Mouse (Mus musculus): ENCODE data around the gene Lmbrd1.
"Not testable (repeated sequence)": the region's sequence is repeated elsewhere in the genome, so short reads cannot be mapped to it uniquely, and the experiment has no call there.

Lmbrd1 gene

DNA sequence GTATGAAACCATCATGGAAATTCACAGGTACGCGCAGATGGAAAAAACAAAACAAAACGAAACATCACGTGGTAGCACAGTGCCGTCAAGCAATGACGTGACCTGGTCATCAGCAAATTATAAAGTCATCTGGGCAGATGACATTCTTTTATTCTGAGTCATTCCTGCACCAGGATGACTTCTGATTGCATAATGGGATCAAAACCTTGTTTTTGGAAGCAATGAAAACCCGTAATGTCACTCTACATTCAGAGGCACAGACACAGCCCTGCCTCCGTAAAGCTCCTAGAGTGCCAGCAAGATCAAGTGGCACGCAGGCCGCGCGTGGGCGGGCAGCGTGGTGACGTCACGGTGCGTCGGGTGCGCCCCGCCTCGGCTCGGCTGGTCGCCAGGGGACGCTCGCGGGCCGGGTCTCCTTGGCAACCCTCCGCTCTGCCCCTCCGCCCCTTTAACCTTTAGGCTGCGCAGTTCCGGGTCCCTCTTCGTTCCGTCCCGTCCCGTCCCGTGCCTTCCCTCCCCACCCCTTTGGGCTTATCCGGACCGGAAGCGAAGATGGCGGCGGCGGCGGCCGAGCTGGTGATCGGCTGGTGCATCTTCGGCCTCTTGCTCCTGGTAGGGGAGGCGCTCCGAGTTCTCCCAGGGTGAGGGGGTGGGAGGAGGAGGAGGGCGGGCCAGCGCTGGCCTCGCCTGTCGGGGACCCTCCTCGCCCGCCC, at the start of gene Lmbrd1:
Gene Lmbrd1, plus strand, starts transcription at position 426 of the 713 bp plus-strand sequence.
- DNase-seq: peak; percentile 98

DNA sequence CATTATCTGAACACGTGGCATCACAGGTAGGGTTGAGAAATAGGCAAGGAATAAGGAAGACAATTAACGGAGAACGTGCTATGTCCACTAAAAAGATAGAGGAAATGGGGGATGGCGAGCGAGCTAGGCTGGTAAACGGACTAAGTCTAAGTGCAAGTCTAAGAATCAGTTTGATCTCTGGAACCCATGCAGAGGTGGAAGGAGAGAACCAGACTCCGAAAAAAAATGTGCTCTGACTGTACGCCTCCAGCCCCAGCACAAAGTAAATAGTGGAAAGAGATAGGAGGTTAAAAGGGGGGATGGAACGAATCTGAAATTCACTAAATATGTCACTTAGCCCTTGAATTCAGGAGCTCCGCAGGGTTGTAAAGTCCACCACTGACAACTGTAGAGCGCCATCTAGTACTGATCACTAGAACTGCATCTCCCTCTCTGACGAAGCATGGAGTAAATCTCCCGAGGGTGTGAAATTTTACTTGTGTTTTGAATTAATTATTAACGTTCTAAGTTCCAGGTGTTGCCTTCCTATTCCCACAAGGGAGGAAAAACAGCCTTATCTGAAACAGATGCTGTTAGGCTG, 44.8 kb upstream of the Lmbrd1 start:
- DNase-seq: no peak

DNA sequence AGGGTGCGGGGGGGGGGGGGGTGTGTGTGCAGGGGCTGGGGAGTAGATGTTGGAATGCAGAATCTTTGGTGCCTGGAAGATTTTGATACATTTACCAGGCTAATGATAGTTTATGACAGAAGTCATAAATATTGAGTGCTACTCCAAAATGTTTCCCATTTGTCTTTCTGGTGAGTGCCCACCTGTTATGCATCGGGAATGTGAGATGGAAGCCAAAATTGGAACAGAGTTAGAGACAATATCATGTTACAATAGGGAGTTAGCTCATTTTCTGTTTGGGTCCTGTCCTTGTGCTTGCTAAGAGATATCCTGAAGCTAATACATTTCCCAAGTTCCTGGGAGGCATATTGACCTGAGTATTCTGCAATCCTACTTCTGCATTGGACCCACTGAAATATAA, 28.3 kb upstream of the Lmbrd1 start:
- DNase-seq: no peak

DNA sequence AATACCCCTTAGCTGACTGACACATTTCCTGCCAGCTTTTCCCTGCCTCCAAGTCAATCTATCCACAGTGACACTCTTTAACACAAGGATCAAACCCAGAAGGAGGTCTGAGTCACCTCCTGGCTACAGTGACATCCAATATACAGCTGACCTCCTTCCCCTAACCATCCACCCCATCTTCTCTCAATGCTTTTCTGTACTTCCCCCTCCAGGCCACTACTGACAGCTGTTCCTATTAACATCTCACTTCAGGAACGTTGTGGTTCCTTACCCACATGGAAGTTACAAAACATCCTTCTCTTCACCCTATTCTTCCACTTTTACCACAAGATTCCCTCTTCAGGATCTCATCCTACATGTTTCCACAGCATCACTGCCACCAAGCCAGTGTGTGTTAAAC, 18.5 kb upstream of the Lmbrd1 start:
- DNase-seq: no peak

DNA sequence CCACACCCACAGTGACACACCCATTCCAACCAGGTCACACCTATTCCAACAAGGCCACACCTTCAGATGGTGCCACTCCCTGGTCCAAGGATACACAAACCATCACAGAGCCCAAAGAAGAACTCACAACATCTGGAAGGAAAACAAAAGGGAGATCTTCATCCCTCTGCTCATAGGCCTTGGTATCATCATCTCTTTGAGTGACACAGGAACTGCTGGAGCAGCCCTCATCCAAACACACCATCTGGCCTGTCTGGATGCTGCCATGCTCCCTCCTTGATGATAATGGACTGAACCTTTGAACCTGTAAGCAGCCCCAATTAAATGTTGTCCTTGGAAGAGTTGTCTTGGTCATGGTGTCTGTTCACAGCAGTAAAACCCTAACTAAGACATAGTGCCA, 17.8 kb upstream of the Lmbrd1 start:
- not testable (repeated sequence) for DNase-seq

DNA sequence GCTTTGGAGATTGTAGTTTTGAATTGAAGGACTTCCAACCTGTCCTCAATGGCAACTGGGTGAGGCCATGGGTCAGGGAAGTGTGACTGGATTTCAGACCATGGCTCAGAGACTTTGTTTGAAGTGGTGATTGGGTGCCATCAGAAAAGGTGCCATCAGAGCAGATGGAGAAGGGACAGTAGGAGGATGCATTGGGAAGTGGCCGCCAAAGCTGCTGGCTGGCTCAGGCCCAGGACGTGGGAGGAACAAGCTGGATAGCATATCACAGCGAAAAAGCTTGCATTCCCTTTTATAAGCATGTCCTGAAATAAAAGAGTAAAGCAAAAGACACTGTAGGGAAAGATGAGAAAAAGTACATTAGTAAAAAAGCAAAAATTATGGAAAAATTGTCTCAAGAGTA, 16.9 kb upstream of the Lmbrd1 start:
- peak; percentile 73 for DNase-seq

DNA sequence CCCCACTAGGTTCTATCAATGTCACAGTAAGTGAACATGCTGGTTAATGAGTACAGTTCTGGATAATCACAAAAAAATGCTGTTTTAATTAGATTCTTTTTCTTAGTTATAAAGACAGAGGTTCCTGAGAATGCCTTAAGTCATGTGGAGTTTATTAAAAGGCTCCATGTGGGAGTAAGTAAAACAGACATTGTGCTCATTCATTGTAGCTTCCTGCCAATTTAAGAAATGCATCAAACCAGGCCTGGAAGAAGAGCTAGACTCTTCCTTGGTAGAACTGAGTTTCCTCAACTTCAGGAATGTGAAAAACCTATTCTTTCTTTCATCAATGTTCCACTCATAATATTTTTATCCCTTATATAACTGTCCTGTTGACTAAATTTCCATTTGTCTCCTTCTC, 14.3 kb upstream of the Lmbrd1 start:
- no peak for DNase-seq

DNA sequence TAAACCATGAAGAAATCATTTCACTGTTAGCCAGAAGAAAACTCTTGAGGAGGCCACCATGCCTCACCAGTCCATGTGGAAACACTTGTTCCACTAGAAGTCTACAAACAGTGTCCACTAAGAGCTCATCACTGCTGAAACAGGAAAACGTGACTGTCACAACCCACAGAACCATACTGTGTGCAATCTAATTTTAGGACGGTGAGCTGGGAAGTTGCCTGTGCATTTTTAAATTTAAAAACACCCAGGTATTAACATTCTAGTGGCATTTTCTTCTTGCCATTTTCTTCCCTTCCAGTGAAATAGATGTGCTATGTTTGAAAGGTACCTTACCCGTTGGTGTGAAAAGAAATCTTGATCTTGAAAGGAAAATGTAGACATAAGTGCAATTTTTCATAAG, 5.2 kb upstream of the Lmbrd1 start:
- no peak for DNase-seq

DNA sequence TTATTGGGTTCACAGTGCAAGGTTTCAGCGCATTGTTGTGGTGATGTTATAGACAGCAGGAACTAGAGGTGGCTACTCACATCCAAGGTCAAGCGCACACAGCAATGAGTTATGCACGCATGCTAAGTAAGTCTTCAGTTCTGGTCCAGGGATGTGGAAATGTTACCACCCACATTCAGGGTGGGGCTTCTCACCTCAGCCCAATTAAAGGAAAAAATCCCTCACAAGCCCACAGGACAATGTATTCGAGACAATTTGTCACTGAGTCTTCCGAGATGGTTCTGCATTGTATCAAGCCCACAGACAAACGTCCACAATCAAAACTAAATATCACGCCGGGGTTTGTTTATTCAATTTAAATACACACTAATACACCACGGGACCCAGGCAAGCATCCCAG, 724 bp upstream of the Lmbrd1 start:
- DNase-seq: no peak

DNA sequence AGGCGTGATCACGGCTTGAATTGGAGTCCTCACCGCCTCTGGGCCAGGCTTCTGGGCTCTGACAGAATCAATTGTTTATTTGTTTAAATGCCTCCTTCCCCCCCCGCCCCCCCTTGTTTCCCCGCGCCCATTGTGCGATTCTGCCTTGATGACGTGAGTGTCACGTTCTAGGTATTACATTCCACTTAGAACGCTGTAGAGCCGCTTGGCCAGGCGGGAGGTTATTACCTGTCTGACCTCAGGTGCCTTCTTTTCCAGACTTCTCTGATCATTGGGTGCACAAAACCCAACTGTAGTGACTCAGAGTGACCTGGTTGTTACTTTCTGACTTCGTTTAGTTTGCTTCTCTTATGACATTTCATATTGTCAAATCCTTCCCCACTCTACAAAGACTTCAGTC, 641 bp downstream of the Lmbrd1 start:
- no peak for DNase-seq

DNA sequence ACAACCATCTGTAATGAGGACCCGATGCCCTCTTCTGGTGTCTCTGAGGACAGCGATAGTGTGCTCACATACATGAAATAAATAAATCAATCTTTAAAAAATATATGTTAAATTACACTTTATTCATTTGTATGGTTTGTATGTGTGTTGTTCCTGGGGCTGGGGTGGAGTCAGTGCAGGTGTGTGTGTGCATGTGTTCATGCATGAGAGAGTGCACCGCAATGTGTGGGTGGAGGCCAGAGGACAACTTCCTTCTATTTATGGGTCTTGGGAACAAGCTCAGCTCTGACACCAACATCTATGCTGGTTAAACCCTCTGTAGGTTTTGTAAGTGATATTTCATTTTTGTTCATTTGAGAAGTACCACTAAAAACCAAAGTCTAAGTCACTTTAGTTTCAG, 2.6 kb downstream of the Lmbrd1 start:
- no peak for DNase-seq

DNA sequence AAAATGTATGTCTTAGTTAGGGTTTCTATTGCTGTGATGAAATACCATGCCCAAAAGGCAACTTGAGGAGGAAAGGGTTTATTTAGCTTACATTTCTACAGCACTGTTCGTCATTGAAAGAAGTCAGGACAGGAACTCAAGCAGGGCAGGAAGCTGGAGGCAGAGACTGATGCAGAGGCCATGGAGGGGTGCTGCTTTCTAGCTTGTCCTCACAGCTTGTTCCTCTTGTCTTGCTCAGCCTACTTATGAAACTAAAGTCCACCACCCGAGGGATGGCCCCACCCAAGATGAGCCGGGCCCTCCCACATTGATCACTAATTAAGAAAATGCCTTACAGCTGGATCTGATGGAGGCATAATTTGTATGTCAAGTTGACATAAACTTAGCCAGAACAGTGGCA, 3.5 kb downstream of the Lmbrd1 start:
- DNase-seq: no peak

DNA sequence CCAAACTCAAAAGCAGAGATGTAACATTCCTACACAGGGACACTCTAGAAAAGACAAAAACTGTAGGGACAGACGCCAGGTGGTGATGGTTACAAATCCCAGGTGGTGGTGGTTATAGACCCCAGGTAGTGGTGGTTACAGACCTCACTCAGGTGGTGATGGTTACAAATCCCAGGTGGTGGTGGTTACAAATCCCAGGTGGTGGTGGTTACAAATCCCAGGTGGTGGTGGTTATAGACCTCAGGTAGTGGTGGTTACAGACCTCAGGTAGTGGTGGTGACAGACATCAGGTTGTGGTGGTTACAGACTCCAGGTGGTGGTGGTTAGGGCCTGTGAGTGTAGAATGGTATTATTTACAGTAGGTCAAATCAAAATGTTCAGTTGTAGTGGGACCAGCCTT, 5.5 kb downstream of the Lmbrd1 start:
- DNase-seq: no peak

DNA sequence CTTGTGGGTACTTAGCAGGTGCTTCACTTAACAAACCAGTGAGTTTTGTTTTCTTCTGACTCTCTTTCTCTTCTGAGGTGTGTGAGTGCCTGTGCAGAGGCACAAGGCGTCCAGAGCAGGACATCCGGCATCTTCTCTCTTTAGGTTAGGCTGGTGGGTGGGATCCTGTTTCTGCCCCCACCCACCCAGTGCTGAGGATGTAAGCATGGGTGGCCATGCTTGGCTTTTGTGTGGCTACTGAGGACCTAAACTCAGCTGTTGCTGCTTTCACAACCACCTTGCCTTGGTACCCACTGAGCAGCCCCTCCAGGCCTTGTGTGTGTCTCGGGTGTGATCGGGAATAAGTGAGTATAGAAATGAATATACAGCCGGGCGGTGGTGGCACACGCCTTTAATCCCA, 7.2 kb downstream of the Lmbrd1 start:
- DNase-seq: no peak

DNA sequence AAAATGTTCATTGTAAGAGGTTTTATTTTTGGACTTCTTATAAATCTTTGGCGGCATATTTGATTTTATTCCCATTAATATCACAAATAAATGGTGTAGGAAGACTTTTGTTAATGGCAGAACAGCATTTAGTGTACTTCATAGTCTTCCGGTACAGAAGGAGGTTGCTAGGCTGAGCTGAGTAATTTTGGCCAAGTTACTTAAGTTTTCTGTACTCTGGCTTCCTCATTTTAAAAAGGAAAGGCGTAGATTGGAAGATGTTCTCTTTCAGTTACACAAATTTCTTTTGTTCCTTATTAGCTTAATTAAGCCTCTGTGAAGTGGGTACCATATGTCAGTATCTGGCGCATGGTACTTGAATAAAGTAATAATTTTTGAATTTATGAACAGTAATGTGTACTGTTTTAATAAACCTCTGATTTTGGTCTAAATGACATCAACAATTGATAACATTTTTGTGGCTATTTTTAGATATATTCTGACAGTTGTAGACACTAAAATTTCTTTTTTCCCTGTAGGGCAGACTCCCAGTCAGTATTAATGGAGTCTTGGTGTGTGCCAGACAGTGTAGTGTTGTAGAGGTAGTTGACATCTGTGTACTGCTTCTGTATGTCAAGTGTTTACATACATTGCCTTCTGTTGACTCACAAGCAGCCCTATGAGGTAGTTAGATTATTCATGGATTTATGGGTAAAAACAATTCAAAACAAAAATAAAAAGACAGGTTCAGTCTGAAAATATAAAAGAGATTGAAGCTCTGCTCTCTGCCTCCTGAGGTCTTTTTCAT, 8.0 kb downstream of the Lmbrd1 start:
- DNase-seq: no peak

DNA sequence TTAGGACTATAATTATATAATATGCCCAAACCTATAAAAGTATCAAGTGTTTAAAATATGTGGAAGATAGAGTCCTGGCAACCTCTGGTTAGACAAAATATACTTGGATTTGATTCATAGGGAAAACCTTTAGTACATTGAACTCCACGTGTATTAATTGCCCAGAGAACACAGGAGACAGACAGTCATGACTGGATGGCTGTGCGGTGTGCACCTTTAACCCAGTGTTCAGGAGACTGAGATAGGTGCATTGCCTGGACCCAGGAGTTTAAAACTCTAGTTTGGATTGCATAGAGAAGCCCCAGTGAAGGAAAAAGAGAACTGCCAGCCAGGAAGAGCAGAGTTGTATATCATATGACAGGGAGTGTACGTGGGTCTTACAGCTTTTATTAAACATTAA, 19.2 kb downstream of the Lmbrd1 start:
- no peak for DNase-seq

DNA sequence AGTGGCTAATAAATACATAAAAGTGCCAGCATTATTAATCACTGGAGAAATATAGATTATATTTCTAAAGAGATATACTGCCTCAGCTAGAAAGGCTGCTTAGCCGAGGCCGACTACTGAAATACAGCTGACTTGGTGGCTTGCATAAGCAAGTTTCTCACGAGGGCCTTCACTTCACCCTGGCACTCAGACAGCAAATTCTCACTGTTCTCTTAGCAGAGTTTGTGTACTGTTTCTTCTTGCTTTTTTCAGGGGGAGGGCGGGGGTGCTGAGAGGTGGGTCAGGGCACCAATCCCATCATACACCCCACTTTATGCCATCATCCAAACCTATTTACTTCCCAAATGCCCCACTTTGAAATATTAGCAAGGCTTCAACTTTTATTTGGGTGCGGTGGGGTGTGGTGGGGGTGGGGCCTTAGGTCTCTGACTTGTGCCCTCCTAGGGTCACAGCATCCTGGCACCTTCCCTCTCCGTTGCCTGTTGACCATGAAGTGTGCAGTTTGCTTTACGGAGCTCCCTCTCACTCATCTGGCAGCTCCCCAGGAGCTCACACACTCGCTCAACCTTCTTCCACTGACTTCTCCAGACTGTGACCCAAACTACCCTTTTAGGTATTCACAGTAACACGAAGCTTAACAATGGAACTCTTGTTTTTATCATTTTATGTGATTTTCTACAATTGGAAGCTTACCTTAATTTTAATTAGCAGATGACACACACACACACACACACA, 19.9 kb downstream of the Lmbrd1 start:
- DNase-seq: no peak

DNA sequence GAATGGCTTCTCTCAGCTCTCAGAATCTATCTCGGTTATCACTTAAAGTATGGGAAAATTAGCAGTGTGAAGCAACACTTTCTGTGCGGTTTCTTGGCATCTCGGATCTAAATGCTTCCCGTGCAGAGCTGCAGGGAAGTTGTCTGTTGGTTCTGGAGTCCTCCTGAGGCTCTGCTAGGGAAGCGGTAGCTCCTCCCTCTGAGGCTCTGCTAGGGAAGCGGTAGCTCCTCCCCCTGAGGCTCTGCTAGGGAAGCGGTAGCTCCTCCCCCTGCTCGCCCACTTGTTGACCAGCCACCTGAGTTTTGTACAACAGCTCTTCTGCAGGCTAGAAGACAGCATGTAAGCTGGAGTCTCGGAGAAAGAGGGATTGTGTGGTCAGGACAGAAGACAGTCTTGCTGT, 20.9 kb downstream of the Lmbrd1 start:
- no peak for DNase-seq

DNA sequence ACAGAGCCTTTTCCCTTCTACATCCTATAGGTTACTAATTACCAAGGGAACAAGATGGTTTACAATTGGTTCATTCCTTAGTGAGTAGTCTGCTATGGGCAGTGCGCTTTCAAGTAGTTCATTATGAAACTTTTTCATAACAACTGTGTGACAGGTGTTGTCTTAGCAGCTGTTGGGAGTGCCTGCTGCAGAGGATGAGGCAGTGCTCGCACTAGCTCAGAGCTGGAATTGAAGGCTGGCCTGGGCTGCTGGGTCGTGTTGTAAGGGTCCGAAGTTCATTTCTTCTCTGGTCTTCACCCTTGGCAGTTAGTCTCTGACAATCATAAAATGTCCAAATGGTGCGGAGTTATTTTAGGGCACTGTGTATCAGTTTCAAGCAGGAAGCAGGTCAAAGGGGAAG, 21.8 kb downstream of the Lmbrd1 start:
- no peak for DNase-seq

DNA sequence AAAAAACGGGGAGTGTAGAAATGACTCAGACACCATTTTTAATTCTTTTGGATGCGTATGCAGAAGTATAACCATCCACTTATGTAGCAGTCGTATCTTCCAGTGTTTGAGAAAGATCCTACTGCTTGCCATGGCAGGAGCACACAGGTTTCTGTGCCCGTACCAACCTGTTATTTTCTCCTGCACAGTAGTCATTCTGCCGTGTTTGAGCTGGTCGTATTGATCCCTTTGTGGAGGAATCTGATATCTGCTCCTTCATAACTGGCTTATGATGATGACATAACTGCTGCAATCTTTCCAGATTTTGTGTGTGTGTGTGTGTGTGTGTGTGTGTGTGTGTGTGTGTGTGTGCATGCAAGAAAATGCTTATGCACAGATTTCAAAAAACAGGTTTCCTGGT, 25.4 kb downstream of the Lmbrd1 start:
- no peak for DNase-seq

DNA sequence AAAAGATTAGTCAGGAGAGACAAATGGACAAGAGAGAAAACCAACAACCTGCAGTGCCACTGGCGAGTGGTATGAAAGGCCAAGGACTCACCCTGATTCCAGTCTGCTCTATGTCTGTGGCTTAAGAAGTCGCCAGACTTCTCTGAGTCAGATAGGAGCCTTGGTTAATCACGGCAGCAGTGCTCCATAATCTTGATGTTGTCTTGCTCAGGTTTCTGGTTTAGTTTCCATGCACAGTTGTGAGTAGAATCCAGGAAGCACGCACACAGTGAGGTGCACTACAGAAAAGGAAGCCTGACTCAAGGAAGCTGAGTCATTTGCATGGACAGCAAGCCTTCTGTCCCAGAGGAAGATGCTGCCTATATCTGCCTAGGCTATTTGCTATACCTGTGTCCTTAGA, 37.9 kb downstream of the Lmbrd1 start:
- no peak for DNase-seq

DNA sequence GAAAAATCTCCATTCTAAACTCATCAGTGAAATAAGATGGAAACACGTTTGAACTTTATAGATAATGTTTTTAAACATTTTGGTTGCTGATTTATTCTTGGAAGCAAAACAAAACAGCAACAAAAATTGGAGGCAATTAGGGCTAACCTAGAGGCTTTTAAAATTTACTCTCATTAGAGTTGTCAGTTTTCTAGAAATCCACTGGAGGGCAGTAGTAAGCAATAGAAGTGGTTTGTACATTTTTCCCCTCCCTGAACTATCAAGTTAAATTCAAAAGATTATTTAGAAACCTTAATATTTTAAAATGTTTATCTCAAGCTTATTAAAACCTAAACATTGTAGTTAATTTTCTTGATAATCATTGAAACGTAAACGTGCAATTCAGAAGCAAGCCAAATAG, 41.2 kb downstream of the Lmbrd1 start:
- DNase-seq: no peak

DNA sequence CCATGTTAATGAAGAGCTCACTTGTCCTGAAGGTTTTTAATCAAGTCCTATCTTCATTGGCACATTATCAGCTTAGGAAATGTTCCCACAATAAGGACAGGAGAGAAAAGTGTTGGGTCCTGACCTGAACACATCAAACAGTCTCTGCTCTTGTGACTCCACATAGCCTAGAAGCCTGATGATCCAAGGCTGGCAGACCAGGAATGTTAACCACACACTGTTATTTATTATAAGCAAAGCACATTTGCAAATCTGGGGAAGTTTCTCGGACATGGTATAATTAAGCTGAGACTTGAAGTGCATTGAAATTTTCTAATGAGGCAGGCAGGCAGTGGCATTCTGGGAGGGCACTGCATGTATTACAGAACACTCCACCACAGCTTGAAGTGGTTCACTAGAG, 41.8 kb downstream of the Lmbrd1 start:
- DNase-seq: no peak

DNA sequence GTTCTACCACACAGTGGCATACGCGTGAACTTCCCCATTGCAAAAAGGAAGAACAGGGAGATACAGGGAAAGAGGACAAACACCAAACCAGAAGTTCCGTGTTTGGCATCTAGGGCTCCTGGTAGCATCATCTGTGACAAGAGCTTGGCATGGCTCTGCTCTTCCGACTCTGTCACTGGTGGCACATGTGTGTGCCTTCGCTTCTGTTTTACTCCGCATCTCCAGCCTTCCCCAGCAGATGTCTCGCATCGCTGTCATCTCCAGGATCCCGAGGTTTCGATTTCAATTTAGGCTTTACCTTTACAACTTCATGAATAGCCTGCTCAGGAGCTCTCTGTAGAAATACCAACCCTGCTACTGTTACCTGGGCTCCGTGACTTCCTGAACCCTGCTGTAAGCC, 51.4 kb downstream of the Lmbrd1 start:
- no peak for DNase-seq
